Mouse (Mus musculus) small intestine, adult 2 months (tissue): ENCODE data around the gene Hacd4. TPM values are rescaled to one million over a fixed set of nuclear protein-coding genes. Genes with fewer than 3 reads are reported as not detected.
A peak's percentile ranks its signal among the peaks of the same experiment; 100 is the strongest.

ENCODE experiments used
- H3K27ac ChIP-seq: fragments of 200-500 bp; 2 replicates; pipeline ENCODE4 v1.5.1; 2012; ENCODE audit warnings: low read depth, low read length, control low read depth, inconsistent platforms; ENCODE audit not compliant: insufficient read depth
- H3K27me3 ChIP-seq: fragments of 200-500 bp; 2 replicates; pipeline ENCODE4 v1.6.1; 2012; ENCODE audit warnings: mild to moderate bottlenecking, moderate library complexity, low read length, inconsistent platforms; ENCODE audit not compliant: control insufficient read depth, insufficient read depth
- H3K36me3 ChIP-seq: fragments of 200-500 bp; 2 replicates; pipeline ENCODE4 v1.6.1; 2012; ENCODE audit warnings: mild to moderate bottlenecking, low read length, control low read depth, inconsistent platforms; ENCODE audit not compliant: control insufficient read depth, insufficient read depth
- H3K4me1 ChIP-seq: fragments of 200-500 bp; 2 replicates; pipeline ENCODE4 v1.6.1; 2012; ENCODE audit warnings: low read length, inconsistent platforms, mixed read lengths; ENCODE audit not compliant: control insufficient read depth, insufficient read depth, insufficient read length
- H3K4me3 ChIP-seq: fragments of 200-500 bp; 2 replicates; pipeline ENCODE4 v1.5.1; 2012; ENCODE audit warnings: low read depth, mild to moderate bottlenecking, control low read depth, inconsistent platforms, low read length, moderate library complexity
- CTCF ChIP-seq: fragments of 200-500 bp; IDR thresholded peaks from 2 replicates; pipeline ENCODE4 v1.5.1; 2012; ENCODE audit warnings: low read depth, mild to moderate bottlenecking, control low read depth, inconsistent platforms, low read length, moderate library complexity, mixed read lengths; ENCODE audit not compliant: insufficient replicate concordance, insufficient read length; ENCODE audit errors: extremely low read depth
- POLR2A ChIP-seq: fragments of 200-500 bp; IDR thresholded peaks from 2 replicates; pipeline ENCODE4 v1.6.1; 2012; ENCODE audit warnings: low read depth, mild to moderate bottlenecking, control low read depth, inconsistent platforms, low read length, moderate library complexity
- WGBS: fragments of 180-500 bp; shearing (Covaris S2); methylation state at CpG from one replicate; pipeline ENCODE4 v1.1.7; 2018; 5-methylcytosine and 5-hydroxymethylcytosine counted together
- polyA plus RNA-seq: library from polyadenylated mRNA; depleted of rRNA; stranded (reverse); fragments of >200 nt; gene quantifications from 2 replicates; pipeline ENCODE4 v1.2.3, GENCODE M21; 2012; rRNA removed

The Hacd4 gene
- polyA plus RNA-seq, 1 experiment: 0.41 TPM

GRCm38 (mm10) chr4:88390036-88390435 lies 48.7 kb downstream of the Hacd4 start:
- Histone ChIP-seq H3K36me3 (no peaks in the 10 kb centered on the region), H3K27me3 (no peaks in the 10 kb centered on the region), H3K4me1 (no peaks in the 10 kb centered on the region), H3K4me3 (no peak overlapping the region), H3K27ac (no peak overlapping the region)
- WGBS: 79% methylated on average over 1 of the region's 1 CpGs
- TF ChIP-seq CTCF (no peak), POLR2A (no peak)

GRCm38 (mm10) chr4:88372293-88373224 lies 66.2 kb downstream of the Hacd4 start:
- H3K36me3 ChIP-seq: no peaks in the 10 kb centered on the region
- no peak overlapping the region for H3K27ac ChIP-seq
- H3K4me3 ChIP-seq: no peak overlapping the region
- H3K27me3 ChIP-seq: no peaks in the 10 kb centered on the region
- 91% methylated on average over 18 of the region's 18 CpGs for WGBS
- TF ChIP-seq POLR2A: no peak
- H3K4me1 ChIP-seq: no peaks in the 10 kb centered on the region

- TF ChIP-seq POLR2A (no peak), CTCF (no peak)
- no peak overlapping the region for H3K4me3 ChIP-seq
- H3K27me3 ChIP-seq: no peaks in the 10 kb centered on the region
- no peaks in the 10 kb centered on the region for H3K4me1 ChIP-seq
- no peak overlapping the region for H3K27ac ChIP-seq
- 92% methylated on average over 8 of the region's 8 CpGs for WGBS
- H3K36me3 ChIP-seq: no peaks in the 10 kb centered on the region
These were observed 67.9 kb downstream of the Hacd4 start for GRCm38 (mm10) chr4:88370819-88371218.

- Histone ChIP-seq H3K27ac (no peak overlapping the region), H3K27me3 (no peaks in the 10 kb centered on the region), H3K4me1 (no peaks in the 10 kb centered on the region), H3K4me3 (no peak overlapping the region), H3K36me3 (no peaks in the 10 kb centered on the region)
- 94% methylated on average over 6 of the region's 6 CpGs for WGBS
- no peak for TF ChIP-seq POLR2A
- no peak for TF ChIP-seq CTCF
These were observed 68.8 kb downstream of the Hacd4 start for GRCm38 (mm10) chr4:88369951-88370350.

- no peaks in the 10 kb centered on the region for H3K4me1 ChIP-seq
- TF ChIP-seq CTCF (no peak), POLR2A (no peak)
- no peaks in the 10 kb centered on the region for H3K27me3 ChIP-seq
- no peak overlapping the region for H3K27ac ChIP-seq
- no peak overlapping the region for H3K4me3 ChIP-seq
- H3K36me3 ChIP-seq: peaks cover 1% of the 10 kb centered on the region; the same call in 1 of the 2 replicates
- 83% methylated on average over 3 of the region's 3 CpGs for WGBS
These were observed 81.3 kb downstream of the Hacd4 start for GRCm38 (mm10) chr4:88357431-88357830.

GRCm38 (mm10) chr4:88356652-88357051 lies 82.1 kb downstream of the Hacd4 start:
- TF ChIP-seq POLR2A (no peak), CTCF (no peak)
- Histone ChIP-seq H3K4me1 (no peaks in the 10 kb centered on the region), H3K36me3 (peaks cover 1% of the 10 kb centered on the region; the same call in 1 of the 2 replicates), H3K4me3 (no peak overlapping the region), H3K27ac (no peak overlapping the region), H3K27me3 (no peaks in the 10 kb centered on the region)
- 62% methylated on average over 2 of the region's 2 CpGs for WGBS

- peak; percentile 72; the same call in 1 of the 2 replicates for TF ChIP-seq CTCF
- TF ChIP-seq POLR2A: no peak
- Histone ChIP-seq H3K27me3 (no peaks in the 10 kb centered on the region), H3K4me3 (no peak overlapping the region), H3K4me1 (no peaks in the 10 kb centered on the region), H3K27ac (no peak overlapping the region), H3K36me3 (no peaks in the 10 kb centered on the region)
- WGBS: 3% methylated on average over 4 of the region's 4 CpGs
These were observed 87.8 kb downstream of the Hacd4 start for GRCm38 (mm10) chr4:88350910-88351309.

Other genes with a start within 250 kb of the Hacd4 start
- gene Ifnb1, start 83.8 kb upstream of the Hacd4 start, polyA plus RNA-seq: not detected in 2 replicates
- not detected in 2 replicates for gene Ifna15, start 119.3 kb upstream of the Hacd4 start, polyA plus RNA-seq
- not detected in 2 replicates for gene Ifna14, start 132.9 kb upstream of the Hacd4 start, polyA plus RNA-seq
- not detected in 2 replicates for gene Ifna9, start 153.5 kb upstream of the Hacd4 start, polyA plus RNA-seq
- not detected in 2 replicates for gene Ifna12, start 164.4 kb upstream of the Hacd4 start, polyA plus RNA-seq
- gene C87499, start 195.5 kb upstream of the Hacd4 start, polyA plus RNA-seq: not detected in 2 replicates
- gene Ifna13, start 205.5 kb upstream of the Hacd4 start, polyA plus RNA-seq: not detected in 2 replicates
- not detected in 2 replicates for gene Ifna16, start 238.0 kb upstream of the Hacd4 start, polyA plus RNA-seq
- gene Ifna2, start 245.0 kb upstream of the Hacd4 start, polyA plus RNA-seq: not detected in 2 replicates